Mouse (Mus musculus) right cerebral cortex, postnatal 36 days (tissue): ENCODE data around the gene Lgals3.
"Not testable (repeated sequence)": the region's sequence is repeated elsewhere in the genome, so short reads cannot be mapped to it uniquely, and the experiment has no call there.

Source experiments
- DNase-seq, 2 experiments: peaks; one replicate each; pipeline ENCODE4 v3.0.0; 2022; ENCODE audit warnings: low spot score in 2 of 2, mixed read lengths in 1 of 2

Lgals3 gene

GRCm38 (mm10) chr14:47367461-47367860, at the start of gene Lgals3:
TSS of gene Lgals3 (plus strand) at chr14:47367751.
- peak; percentile 44 to 59 for DNase-seq

- DNase-seq: no peak
Measured at GRCm38 (mm10) chr14:47319362-47319761, 48.2 kb upstream of the Lgals3 start.

GRCm38 (mm10) chr14:47321581-47321980, 46.0 kb upstream of the Lgals3 start:
- not testable (repeated sequence) for DNase-seq

DNA sequence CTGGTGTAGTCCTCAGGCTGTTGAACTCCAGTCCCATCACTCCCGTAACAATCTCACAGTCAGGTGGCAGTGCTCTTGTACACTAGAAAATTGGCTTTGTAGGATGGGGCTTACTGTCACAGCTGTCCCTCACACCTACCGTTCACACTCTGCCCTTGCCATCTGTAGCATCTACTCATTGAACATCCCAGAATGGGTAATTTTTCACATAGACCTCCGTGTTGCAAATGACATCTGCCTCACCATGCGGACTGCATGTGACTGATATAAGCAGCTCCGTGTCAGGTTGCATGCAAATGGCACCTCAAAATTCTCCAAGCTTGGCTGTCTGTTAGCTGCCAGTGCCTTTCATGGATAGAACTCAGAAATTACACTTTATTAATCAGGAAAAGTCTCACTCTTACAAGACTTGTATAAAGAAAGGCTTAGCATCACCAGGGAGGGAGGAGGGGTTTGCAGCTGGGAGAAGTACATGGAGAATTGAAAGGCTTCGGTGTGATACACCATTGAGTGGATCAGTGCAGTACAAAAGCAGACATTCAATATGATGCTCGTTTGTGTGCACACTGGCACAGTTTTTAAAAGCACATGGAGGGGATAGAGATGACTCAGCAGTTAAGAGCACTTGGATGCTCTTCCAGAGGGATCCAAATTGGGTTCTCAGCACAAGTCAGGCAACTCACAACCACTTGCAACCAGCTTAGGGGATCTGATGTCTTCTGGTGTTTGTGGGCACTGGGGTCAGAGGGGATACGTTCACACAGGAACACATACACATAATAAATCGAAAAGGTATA, 41.4 kb upstream of the Lgals3 start:
- no peak for DNase-seq

- DNase-seq: no peak
Measured at GRCm38 (mm10) chr14:47327347-47327746, 40.2 kb upstream of the Lgals3 start.

DNA sequence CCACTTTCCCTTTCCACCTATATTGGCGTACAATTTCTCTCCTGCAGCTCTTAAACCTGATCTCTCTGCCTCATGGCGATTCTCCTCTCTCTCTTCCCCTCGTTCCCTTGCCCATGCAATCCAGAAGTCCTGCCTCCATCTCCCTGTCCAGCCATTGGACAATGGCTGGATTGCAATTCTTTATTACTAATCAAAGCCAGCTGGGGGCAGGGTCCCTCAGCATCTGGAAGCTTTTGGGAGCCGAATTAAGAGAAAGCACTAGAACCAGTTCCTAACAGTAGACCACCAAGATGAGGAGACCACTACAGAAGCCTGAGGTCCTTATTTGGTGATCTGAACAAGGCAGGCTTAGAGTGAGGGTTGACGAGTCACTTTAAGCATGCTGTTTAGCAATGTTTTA, 35.6 kb upstream of the Lgals3 start:
- DNase-seq: no peak

DNA sequence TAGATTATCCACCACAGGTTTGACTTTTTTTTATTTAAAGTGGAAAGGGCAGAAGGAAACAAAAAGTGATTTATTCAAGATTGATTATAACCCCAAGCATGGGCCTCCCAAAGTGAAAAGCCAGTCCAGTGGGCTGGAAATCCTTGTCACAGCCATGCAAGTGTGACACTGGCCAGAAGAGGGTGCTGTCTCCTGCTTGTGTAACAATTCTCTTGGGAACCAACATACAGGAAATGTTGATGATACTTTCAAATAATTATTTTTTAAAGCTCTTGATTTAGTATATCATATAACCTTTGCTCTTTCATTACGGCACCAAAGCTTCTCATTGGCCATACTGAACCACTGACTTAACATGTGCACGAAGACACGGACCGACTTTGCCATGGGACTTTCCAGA, 32.7 kb upstream of the Lgals3 start:
- DNase-seq: peak; percentile 38 to 47

DNA sequence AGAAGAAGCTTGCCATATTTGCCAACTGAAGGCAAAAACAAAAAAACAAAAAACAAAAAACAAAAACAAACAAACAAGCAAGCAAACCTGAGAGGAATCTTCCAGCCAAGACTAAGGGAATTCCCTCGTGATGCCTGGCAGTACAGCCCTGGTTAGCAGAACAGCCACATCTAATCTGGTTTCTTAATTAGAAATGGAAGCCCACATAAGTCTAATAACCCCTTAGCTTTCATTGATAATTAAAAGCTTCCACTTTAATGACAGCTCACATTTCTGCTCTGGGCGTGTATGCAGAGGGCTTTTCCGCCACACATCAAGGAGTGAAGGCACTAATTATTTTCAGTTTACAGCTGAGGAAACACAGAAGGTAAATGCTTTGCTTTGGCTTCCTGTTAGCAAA, 32.3 kb upstream of the Lgals3 start:
- DNase-seq: no peak

DNA sequence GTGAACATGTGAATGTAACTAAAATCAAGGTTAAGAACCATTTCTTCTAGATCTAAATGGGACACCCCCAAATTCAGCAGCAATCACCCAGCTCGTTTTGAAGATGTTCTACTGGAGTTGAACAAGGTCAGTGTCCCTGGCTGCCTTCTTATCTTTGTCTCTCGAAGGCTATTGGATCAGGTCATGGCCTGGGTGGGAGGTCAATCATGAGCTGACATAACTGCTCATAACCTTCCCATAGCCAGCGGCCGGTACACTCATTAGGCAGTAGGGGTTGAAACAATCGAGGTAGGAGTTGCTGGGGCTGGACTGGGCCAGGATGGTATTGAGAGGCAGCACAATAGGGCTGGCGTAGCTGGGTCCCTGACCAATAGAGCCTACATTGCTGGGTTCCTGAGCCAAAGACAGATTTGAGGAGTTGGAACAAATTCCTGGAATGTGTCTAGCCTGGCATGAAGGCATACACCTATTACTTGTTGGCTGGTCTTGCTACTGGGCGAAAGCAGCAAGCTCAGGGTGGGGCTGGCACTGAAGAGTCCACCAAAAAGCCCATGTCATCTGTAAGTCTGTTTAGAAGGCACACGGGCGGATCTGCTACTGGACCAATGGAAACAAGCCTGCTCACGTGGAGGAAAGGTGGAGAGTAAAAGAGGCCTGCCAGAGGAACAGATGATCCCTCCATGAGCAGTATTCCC, 27.2 kb upstream of the Lgals3 start:
- no peak for DNase-seq

- no peak for DNase-seq
Measured at GRCm38 (mm10) chr14:47341811-47342291, 25.7 kb upstream of the Lgals3 start.

- no peak for DNase-seq
Measured at GRCm38 (mm10) chr14:47346715-47347114, 20.8 kb upstream of the Lgals3 start.

GRCm38 (mm10) chr14:47350974-47351373, 16.6 kb upstream of the Lgals3 start:
- no peak for DNase-seq

- DNase-seq: no peak
Measured at GRCm38 (mm10) chr14:47352272-47352671, 15.3 kb upstream of the Lgals3 start.

DNA sequence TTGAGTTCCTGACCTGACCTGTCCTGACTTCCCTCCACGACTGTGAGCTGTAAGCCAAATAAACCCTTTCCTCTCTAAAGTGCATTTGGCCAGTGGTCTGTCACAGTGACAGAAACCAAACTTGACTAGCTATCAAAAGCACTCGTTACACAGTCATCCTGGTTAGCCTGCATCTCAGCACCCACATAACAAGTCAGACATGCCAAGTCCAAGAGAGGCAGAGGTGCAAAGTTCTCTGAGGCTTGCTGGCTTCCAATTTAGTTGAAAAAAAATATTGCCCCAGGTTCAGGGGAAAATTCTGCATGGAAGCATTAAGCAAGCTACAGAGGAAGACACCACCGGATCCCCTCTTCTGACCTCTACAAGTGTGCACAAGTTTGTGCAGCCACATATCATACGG, 14.3 kb upstream of the Lgals3 start:
- DNase-seq: no peak

DNA sequence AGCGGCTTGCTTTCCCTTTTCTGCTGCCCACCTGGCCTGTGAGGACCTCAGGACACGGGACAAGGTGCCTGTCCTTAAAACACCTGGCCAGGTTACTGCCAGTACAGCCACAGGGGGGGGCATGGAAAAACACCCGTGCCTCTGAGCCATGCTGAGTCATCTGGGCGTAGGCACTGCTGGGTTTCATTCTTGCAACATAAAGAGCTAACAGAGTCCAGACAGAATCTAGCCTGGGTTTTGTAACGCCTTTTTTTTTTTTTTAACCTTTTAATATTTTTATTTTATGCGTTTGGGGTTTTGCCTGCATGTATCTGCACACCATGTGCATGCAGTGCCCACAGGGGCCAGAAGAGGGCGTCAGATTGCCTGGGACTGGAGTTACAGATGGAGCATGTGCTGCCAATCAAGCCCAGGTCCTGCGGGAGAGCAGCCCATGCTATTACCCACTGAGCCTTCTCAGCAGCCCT, 13.4 kb upstream of the Lgals3 start:
- DNase-seq: no peak

- no peak for DNase-seq
Measured at GRCm38 (mm10) chr14:47354948-47355347, 12.6 kb upstream of the Lgals3 start.

DNA sequence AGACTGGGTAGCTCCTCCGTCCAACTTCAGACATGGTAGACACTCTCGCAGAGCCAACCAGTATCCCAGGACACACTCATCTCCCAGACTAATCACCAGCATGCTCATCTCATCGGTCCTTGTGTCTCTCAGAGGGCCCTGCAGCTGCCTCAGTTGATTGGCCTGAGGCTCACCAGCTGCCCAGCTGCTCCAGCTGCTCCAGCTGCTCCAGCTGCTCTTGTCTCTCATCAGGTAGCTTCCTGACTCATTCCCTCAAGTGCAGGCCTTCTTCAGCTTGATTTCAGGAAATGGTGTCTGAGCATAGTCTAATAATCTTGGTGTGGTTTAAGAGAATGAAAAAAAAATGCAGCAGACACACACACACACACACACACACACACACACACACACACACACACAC, 10.9 kb upstream of the Lgals3 start:
- DNase-seq: no peak

- DNase-seq: no peak
Measured at GRCm38 (mm10) chr14:47359610-47360009, 7.9 kb upstream of the Lgals3 start.

DNA sequence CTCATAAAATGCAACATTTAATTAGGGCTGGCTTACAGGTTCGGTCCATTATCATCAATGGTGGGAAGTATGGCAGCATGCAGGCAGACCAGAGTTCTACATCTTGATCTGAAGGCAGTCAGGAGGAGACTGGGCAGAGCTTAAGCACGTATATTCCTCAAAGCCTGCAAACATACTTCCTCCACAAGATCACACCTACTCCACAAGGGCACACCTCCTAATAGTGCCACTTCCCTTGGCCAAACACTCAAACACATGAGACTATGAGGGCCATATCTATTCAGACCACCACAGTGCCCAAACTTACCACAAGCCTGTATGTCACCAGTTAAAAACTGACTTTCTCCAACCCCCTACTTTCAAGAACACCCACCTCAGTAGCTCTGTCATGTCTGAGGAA, 6.1 kb upstream of the Lgals3 start:
- DNase-seq: no peak

DNA sequence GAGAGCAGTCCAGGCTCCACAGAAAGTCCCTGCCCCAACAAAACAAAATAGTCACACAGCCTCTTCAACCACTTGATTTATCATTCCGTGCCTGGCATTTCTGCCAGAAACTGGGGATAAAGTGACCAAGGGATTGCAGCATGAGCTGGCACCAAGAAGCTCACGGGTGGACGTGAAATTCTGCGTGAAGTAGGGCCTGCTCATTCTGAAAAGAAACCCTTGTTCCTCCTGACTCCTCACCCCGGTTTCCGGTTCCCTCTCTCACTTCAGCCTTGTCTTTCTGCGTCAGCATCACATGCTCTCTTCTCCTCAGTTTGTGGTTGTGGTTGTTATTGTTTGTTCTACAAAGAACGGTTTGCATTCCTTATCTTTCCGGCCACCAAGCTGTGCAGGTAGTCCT, 5.7 kb upstream of the Lgals3 start:
- DNase-seq: no peak

GRCm38 (mm10) chr14:47364742-47365449, 2.7 kb upstream of the Lgals3 start:
- DNase-seq: no peak

- DNase-seq: peak in 1 of 2 experiments; percentile 15
Measured at GRCm38 (mm10) chr14:47366881-47367321, 650 bp upstream of the Lgals3 start.
